Mouse (Mus musculus) C2C12 (cell line): ENCODE results near the gene Vmn1r197. TPM values are rescaled to one million over a fixed set of nuclear protein-coding genes. Genes with fewer than 3 reads are reported as not detected.

Source experiments
- polyA plus RNA-seq: library from polyadenylated mRNA; unstranded; fragments of >200 nt; fragmentation: generic; extraction: Trizol; gene quantifications from one replicate; pipeline ENCODE4 v1.2.1, GENCODE M21; 2012; ENCODE audit warnings: missing spikeins

Gene Vmn1r197
- polyA plus RNA-seq, 1 experiment, result not detected

Other genes with a start within 250 kb of the Vmn1r197 start
- gene Vmn1r188, start 240.1 kb upstream of the Vmn1r197 start, polyA plus RNA-seq, result not detected
- gene Vmn1r189, start 218.8 kb upstream of the Vmn1r197 start, polyA plus RNA-seq, result not detected
- not detected for gene Vmn1r191, start 140.6 kb upstream of the Vmn1r197 start, polyA plus RNA-seq
- gene Vmn1r192, start 133.4 kb upstream of the Vmn1r197 start, polyA plus RNA-seq, result not detected
- not detected for gene Vmn1r193, start 101.4 kb upstream of the Vmn1r197 start, polyA plus RNA-seq
- gene Vmn1r194, start 80.4 kb upstream of the Vmn1r197 start, polyA plus RNA-seq, result not detected
- not detected for gene Vmn1r195, start 54.1 kb upstream of the Vmn1r197 start, polyA plus RNA-seq
- gene Vmn1r196, start 34.7 kb upstream of the Vmn1r197 start, polyA plus RNA-seq, result not detected
- not detected for gene Vmn1r198, start 25.8 kb downstream of the Vmn1r197 start, polyA plus RNA-seq
- gene Vmn1r199, start 55.2 kb downstream of the Vmn1r197 start, polyA plus RNA-seq, result not detected
- not detected for gene Vmn1r200, start 65.8 kb downstream of the Vmn1r197 start, polyA plus RNA-seq
- gene Vmn1r201, start 147.3 kb downstream of the Vmn1r197 start, polyA plus RNA-seq, result not detected
- gene Vmn1r202, start 180.8 kb downstream of the Vmn1r197 start, polyA plus RNA-seq, result not detected
- gene Vmn1r203, start 193.5 kb downstream of the Vmn1r197 start, polyA plus RNA-seq, result not detected
- not detected for gene Vmn1r204, start 228.6 kb downstream of the Vmn1r197 start, polyA plus RNA-seq